Mouse (Mus musculus) c-Kit-positive CD71-positive TER-119-negative erythroid progenitor cells, embryonic 14.5 days (primary cell): ENCODE results near the gene Fnip2.
"Not testable (repeated sequence)": the region's sequence is repeated elsewhere in the genome, so short reads cannot be mapped to it uniquely, and the experiment has no call there.

Experiments
- DNase-seq: peaks from one replicate; pipeline ENCODE4 v3.0.0-alpha.2; 2013; ENCODE audit warnings: low read depth

Gene Fnip2

GRCm38 (mm10) chr3:79567703-79568362, at the start of gene Fnip2:
TSS of gene Fnip2 (minus strand) at chr3:79567796.
- peak; percentile 85 for DNase-seq

- no peak for DNase-seq
Measured at GRCm38 (mm10) chr3:79609886-79610285, 42.3 kb upstream of the Fnip2 start.

GRCm38 (mm10) chr3:79595468-79595867, 27.9 kb upstream of the Fnip2 start:
- DNase-seq, result no peak

GRCm38 (mm10) chr3:79591793-79592471, 24.3 kb upstream of the Fnip2 start:
- DNase-seq, result no peak

- DNase-seq, result peak; percentile 74
Measured at GRCm38 (mm10) chr3:79590863-79591792, 23.5 kb upstream of the Fnip2 start, which contains the start of gene Ppid. TSS of gene Ppid (plus strand) at chr3:79591342.

- no peak for DNase-seq
Measured at GRCm38 (mm10) chr3:79589671-79590070, 22.1 kb upstream of the Fnip2 start.

- peak; percentile 88 for DNase-seq
Measured at GRCm38 (mm10) chr3:79586804-79587203, 19.2 kb upstream of the Fnip2 start.

GRCm38 (mm10) chr3:79579891-79580575, 12.4 kb upstream of the Fnip2 start:
- DNase-seq, result peak; percentile 72

GRCm38 (mm10) chr3:79578164-79578563, 10.6 kb upstream of the Fnip2 start:
- no peak for DNase-seq

GRCm38 (mm10) chr3:79577606-79578005, 10.0 kb upstream of the Fnip2 start:
- DNase-seq, result no peak

- no peak for DNase-seq
Measured at GRCm38 (mm10) chr3:79576865-79577264, 9.3 kb upstream of the Fnip2 start.

- DNase-seq, result no peak
Measured at GRCm38 (mm10) chr3:79576468-79576816, 8.8 kb upstream of the Fnip2 start.

- DNase-seq, result no peak
Measured at GRCm38 (mm10) chr3:79575576-79576467, 8.2 kb upstream of the Fnip2 start.

- peak; percentile 80 for DNase-seq
Measured at GRCm38 (mm10) chr3:79574336-79574735, 6.7 kb upstream of the Fnip2 start.

GRCm38 (mm10) chr3:79573376-79573775, 5.8 kb upstream of the Fnip2 start:
- not testable (repeated sequence) for DNase-seq

- DNase-seq, result no peak
Measured at GRCm38 (mm10) chr3:79572399-79572798, 4.8 kb upstream of the Fnip2 start.

- no peak for DNase-seq
Measured at GRCm38 (mm10) chr3:79569351-79569681, 1.7 kb upstream of the Fnip2 start.

GRCm38 (mm10) chr3:79568629-79569350, 1.2 kb upstream of the Fnip2 start:
- no peak for DNase-seq

- DNase-seq, result no peak
Measured at GRCm38 (mm10) chr3:79566716-79567691, 592 bp downstream of the Fnip2 start.
